Mouse (Mus musculus) stomach, embryonic 16.5 days (tissue): ENCODE measurements around the gene Fyttd1. TPM values are rescaled to one million over a fixed set of nuclear protein-coding genes. Genes with fewer than 3 reads are reported as not detected.
"Not testable (repeated sequence)": the region's sequence is repeated elsewhere in the genome, so short reads cannot be mapped to it uniquely, and the experiment has no call there.

Experiments used
- ATAC-seq: fragments of 200-750 bp; cut with Nextera tagmentation; 2 replicates; pipeline ENCODE4 v1.8.0; 2017; ENCODE audit warnings: moderate number of reproducible peaks, moderate TSS enrichment; ENCODE audit not compliant: insufficient read depth, low FRiP score
- H3K27ac ChIP-seq: fragments of 300-500 bp; sonication (generic); 2 replicates; pipeline ENCODE4 v1.5.1; 2014; ENCODE audit warnings: low read length
- H3K27me3 ChIP-seq: fragments of 300-500 bp; sonication (generic); 2 replicates; pipeline ENCODE4 v1.6.1; 2014; ENCODE audit warnings: low read length, control low read depth, mixed read lengths; ENCODE audit not compliant: control insufficient read depth, insufficient read depth
- H3K36me3 ChIP-seq: fragments of 300-500 bp; sonication (generic); 2 replicates; pipeline ENCODE4 v1.6.1; 2014; ENCODE audit warnings: low read length; ENCODE audit not compliant: control insufficient read depth, insufficient read depth
- H3K4me1 ChIP-seq: fragments of 300-500 bp; sonication (generic); 2 replicates; pipeline ENCODE4 v1.6.1; 2014; ENCODE audit warnings: low read length, control low read depth, mixed read lengths; ENCODE audit not compliant: control insufficient read depth, insufficient read depth
- H3K4me2 ChIP-seq: fragments of 300-500 bp; sonication (generic); 2 replicates; pipeline ENCODE4 v1.6.1; 2014; ENCODE audit warnings: low read depth, low read length, mixed read lengths
- H3K4me3 ChIP-seq: fragments of 300-500 bp; sonication (generic); replicated peaks from 2 replicates; pipeline ENCODE4 v1.5.1; 2014; ENCODE audit warnings: mild to moderate bottlenecking, low read length
- H3K9ac ChIP-seq: fragments of 300-500 bp; sonication (generic); 2 replicates; pipeline ENCODE4 v1.6.1; 2014; ENCODE audit warnings: low read length
- H3K9me3 ChIP-seq: fragments of 300-500 bp; sonication (generic); replicated peaks from 2 replicates; pipeline ENCODE4 v1.6.1; 2016; ENCODE audit warnings: low read length, control low read depth; ENCODE audit not compliant: control insufficient read depth
- WGBS: fragments of 180-500 bp; shearing (Covaris S2); extraction: QIAGEN DNeasy Blood & Tissue Kit; methylation state at CpG from one replicate; pipeline ENCODE4 v1.1.7; 2014; 5-methylcytosine and 5-hydroxymethylcytosine counted together
- polyA plus RNA-seq: library from polyadenylated mRNA; unstranded; fragments of >200 nt; fragmentation: Nextera tagmentation; extraction: Ambion mirVana; gene quantifications from 2 replicates; pipeline ENCODE4 v1.2.1, GENCODE M21; 2015

Gene Fyttd1
- polyA plus RNA-seq, 1 experiment from 2014 or later: 92.5 TPM

DNA sequence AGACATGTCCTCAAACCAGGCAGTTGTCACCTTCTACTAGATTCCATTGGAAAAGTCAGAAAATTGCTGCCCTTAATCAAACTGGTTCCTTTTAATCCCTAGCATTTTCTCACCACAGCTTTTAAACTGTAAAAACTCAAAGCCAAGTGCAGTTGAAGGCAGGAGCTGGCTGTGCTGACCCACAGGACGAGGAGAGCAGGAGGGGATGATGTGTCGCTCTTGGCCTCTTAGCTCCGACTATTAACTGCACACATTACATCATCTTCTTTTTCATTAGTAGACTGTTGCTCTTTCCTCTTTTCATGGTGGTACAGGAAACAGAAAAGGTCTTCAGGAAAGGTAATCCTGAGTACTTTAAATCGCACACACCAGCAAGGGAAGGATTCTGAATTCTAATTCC is 18.9 kb upstream of the Fyttd1 start:
- WGBS: 56% methylated on average over 4 of the region's 4 CpGs

DNA sequence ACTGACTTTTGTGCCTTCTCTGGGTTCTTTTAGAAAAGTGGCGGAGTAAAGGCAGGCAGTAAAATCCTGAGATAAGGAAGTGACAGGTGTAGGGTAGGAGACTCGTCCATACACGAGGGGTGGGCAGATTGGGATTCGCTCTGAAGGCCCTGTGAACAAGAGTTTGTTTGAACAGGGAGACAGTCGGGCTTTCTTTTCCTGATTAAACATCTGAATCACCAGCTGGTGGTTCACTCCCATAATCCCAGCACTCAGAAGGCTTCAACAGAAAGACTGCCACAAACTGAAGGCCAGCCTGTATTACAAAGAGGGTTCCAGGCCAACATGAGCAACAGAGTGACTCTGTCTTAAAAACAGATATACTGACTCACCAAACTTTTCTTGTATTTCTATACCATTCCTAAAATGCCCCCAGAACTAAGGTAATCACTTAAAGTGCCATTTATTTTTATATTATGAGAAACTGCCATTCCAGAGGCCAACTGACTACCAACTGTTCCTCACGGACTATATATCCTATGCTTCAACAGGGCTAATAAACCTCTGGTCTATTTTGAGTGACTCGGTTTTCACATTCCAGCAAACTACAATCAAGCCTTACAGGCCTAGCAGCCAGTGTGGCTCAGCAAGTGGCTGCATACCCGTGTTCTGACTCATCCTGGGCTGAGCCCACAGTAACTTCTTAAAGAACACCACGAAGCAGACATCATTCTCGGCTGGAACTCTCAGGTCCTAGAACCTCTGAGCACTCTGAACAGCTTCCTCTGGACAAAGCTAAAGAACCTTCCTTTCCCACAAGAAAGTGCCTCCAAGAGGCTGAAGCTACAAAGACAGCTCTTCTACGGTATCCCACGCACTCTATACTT is 18.3 kb upstream of the Fyttd1 start:
- H3K4me1 ChIP-seq: no peaks in the 10 kb centered on the region
- peak; percentile 79 for ATAC-seq
- H3K27ac ChIP-seq: peak overlapping the region; percentile 46
- no peak overlapping the region for H3K4me2 ChIP-seq
- no peaks in the 10 kb centered on the region for H3K27me3 ChIP-seq
- 0 out of 2 replicates have a peak, but pooled peaks cover 6% of the 10 kb centered on the region for H3K36me3 ChIP-seq
- no peak overlapping the region for H3K4me3 ChIP-seq
- H3K9me3 ChIP-seq: no peaks in the 10 kb centered on the region
- 46% methylated on average over 12 of the region's 12 CpGs for WGBS
- no peak overlapping the region for H3K9ac ChIP-seq

More for the DNA sequence above, 18.9 kb upstream of the Fyttd1 start:
- H3K27me3 ChIP-seq: no peaks in the 10 kb centered on the region
- no peak overlapping the region for H3K4me3 ChIP-seq
- no peak for ATAC-seq
- 0 out of 2 replicates have a peak, but pooled peaks cover 6% of the 10 kb centered on the region for H3K36me3 ChIP-seq
- H3K27ac ChIP-seq: peak overlapping the region; percentile 46
- H3K9ac ChIP-seq: no peak overlapping the region
- H3K9me3 ChIP-seq: no peaks in the 10 kb centered on the region
- H3K4me2 ChIP-seq: no peak overlapping the region
- no peaks in the 10 kb centered on the region for H3K4me1 ChIP-seq

DNA sequence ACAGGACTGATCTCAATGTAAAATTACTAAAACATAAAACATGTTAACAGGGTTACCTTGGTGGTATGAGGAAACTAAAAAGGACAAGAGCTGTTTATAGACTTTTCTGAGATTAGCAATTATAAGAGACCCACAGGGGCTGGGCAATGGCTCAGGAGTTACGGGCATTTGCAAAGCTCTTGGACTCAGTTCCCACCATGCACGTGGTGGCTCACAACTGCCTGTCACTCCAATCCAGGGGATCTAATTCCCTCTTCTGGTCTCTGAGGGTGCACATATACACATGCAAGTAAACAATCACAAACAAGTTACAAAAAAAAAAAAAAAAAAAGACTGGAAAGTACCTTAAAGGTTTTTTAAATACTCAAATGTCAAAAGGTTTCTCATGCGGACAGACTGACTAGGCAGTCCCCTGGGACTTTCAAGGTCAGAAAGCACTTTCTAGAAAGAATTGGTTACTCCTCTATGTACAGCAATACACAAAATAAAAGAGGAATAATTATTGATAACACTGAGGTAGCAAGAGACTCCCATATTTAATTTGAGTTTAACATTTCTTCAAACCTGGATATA is 15.4 kb upstream of the Fyttd1 start:
- H3K9me3 ChIP-seq: no peaks in the 10 kb centered on the region
- H3K4me2 ChIP-seq: no peak overlapping the region
- H3K4me3 ChIP-seq: no peak overlapping the region
- peaks cover 2% of the 10 kb centered on the region for H3K4me1 ChIP-seq
- whole genome bisulfite sequencing: 91% methylated on average over 3 of the region's 3 CpGs
- H3K27ac ChIP-seq: no peak overlapping the region
- no peak overlapping the region for H3K9ac ChIP-seq
- H3K27me3 ChIP-seq: no peaks in the 10 kb centered on the region
- ATAC-seq: no peak
- no peaks in the 10 kb centered on the region for H3K36me3 ChIP-seq

DNA sequence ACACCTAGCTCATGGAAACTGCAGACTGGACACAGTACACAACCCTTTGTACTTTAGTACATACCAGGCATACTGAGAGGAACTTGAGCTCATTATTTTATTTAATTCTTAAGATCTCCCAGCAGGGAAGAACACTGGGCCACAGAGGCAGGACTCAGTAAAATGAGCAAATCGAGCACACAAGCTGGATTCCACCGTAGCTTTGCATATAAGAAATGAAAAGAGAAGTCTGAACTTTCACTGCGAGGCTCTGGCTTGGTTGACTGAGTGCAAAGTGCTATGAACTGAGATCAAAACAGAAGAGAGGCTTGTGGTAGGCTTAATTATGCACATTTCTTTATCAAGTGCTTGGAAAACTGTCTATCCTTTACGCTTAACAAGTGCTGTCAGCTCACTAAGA is 11.9 kb upstream of the Fyttd1 start:
- Histone ChIP-seq H3K4me3 (no peak overlapping the region), H3K4me1 (peaks cover 10% of the 10 kb centered on the region), H3K27ac (no peak overlapping the region), H3K36me3 (no peaks in the 10 kb centered on the region), H3K9ac (no peak overlapping the region), H3K9me3 (no peaks in the 10 kb centered on the region), H3K27me3 (no peaks in the 10 kb centered on the region), H3K4me2 (no peak overlapping the region)
- ATAC-seq: no peak
- WGBS: 79% methylated on average over 4 of the region's 4 CpGs

DNA sequence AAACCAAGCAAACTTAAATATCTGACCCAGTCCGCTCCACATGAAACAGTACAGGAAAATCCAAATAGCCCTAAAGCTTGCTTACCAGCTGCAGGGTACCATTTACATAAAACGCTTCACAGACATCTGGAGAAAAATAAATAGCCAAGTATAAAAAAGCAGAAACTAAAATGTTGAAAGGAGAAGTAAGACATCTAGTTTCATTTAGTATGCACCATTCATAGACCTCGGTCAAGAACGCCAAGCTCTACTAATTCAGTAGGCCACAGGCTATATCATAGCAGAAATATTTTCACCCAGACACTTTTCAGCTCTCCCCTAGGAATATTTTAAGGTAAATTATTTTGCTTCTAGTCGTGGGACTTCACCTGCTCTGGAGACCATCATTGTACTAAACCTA is 10.6 kb upstream of the Fyttd1 start:
- no peak for ATAC-seq
- 78% methylated on average over 5 of the region's 5 CpGs for WGBS
- H3K4me1 ChIP-seq: peaks cover 10% of the 10 kb centered on the region
- no peak overlapping the region for H3K9ac ChIP-seq
- H3K4me3 ChIP-seq: no peak overlapping the region
- H3K27me3 ChIP-seq: no peaks in the 10 kb centered on the region
- no peak overlapping the region for H3K27ac ChIP-seq
- H3K9me3 ChIP-seq: no peaks in the 10 kb centered on the region
- H3K4me2 ChIP-seq: peak overlapping the region; percentile 76; the same call in 1 of the 2 replicates
- H3K36me3 ChIP-seq: no peaks in the 10 kb centered on the region

DNA sequence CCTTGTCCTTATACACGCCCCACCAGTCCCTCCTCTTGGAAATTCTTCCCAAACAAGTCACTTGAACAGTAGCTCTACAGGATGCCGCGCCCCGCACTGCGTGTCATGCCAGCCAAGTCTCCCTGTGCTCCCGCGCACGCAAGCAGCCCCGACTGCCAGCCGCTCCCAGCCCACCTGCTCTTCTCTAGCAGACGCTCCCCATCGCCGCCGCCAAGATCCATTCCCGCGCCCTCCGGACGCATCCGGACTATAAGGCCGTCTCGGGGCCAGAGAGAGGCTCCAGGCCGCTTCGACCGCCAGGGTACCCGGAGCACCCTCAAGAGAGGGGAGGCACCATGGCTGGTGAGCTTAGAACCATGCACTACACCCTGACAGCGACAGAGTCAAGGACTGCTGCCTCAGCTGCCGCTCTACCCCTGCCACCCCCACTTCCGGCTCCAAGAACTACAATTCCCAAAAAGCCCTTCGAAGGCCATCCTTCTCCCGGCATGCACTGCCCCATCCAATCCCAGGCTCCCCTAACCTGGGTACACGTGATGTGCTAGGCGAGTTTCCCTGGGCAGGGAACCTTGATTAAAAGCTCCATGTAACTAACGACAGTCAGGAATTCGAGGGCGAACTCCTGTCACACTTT is 9.3 kb upstream of the Fyttd1 start:
- peak overlapping the region; percentile 82 for H3K9ac ChIP-seq
- H3K4me2 ChIP-seq: peak overlapping the region; percentile 76
- H3K9me3 ChIP-seq: no peaks in the 10 kb centered on the region
- H3K27ac ChIP-seq: peak overlapping the region; percentile 72
- under 1% methylated on average over 35 of the region's 35 CpGs for WGBS
- H3K4me1 ChIP-seq: peaks cover 10% of the 10 kb centered on the region
- no peaks in the 10 kb centered on the region for H3K36me3 ChIP-seq
- peak overlapping the region; percentile 65 for H3K4me3 ChIP-seq
- ATAC-seq: peak; percentile 97
- H3K27me3 ChIP-seq: no peaks in the 10 kb centered on the region

DNA sequence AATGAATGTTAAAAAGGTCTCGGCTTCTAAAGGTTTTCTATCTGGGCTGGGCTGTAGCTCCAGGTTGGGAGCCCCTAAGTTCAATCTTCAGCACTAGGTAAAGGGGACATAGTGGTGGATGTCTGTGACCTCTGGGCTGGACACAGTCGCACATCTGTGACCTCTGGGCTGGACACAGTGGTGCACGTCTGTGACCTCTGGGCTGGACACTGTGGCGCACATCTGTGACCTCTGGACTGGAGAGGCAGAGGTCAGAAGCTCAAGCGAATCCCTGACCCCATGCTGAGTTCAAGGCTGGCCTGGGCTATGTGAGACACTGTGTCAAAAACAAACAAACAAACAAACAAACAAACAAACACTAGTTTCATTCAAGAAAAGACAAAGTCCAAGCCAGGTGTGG is 7.1 kb upstream of the Fyttd1 start:
- peaks cover 10% of the 10 kb centered on the region for H3K4me1 ChIP-seq
- H3K4me3 ChIP-seq: no peak overlapping the region
- no peaks in the 10 kb centered on the region for H3K36me3 ChIP-seq
- whole genome bisulfite sequencing: 69% methylated on average over 5 of the region's 5 CpGs
- no peak overlapping the region for H3K27ac ChIP-seq
- no peaks in the 10 kb centered on the region for H3K9me3 ChIP-seq
- ATAC-seq: no peak
- no peaks in the 10 kb centered on the region for H3K27me3 ChIP-seq
- no peak overlapping the region for H3K9ac ChIP-seq
- H3K4me2 ChIP-seq: no peak overlapping the region

DNA sequence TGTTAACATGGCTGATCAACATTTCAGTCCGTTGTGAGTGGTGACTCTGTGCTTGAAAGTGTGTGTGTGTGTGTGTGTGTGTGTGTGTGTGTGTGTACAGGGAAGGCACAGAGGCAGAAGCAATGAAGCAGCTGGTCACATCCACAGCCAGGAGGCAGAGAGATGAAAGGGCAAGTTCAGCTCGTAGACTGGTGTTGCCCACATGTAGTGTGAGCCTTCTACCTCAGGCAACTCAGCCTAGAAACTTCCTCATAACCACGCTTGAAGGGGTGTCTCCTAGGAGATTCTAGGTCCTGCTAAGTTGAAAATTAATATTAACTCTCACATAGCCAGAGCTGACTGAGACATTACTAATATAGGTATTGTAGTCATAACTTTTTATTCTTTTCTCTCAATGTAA is 3.9 kb upstream of the Fyttd1 start:
- Histone ChIP-seq H3K9ac (no peak overlapping the region), H3K9me3 (no peaks in the 10 kb centered on the region), H3K4me3 (no peak overlapping the region), H3K36me3 (no peaks in the 10 kb centered on the region), H3K4me1 (no peaks in the 10 kb centered on the region), H3K27ac (no peak overlapping the region), H3K4me2 (no peak overlapping the region), H3K27me3 (no peaks in the 10 kb centered on the region)
- WGBS: 42% methylated on average over 3 of the region's 3 CpGs
- no peak for ATAC-seq

DNA sequence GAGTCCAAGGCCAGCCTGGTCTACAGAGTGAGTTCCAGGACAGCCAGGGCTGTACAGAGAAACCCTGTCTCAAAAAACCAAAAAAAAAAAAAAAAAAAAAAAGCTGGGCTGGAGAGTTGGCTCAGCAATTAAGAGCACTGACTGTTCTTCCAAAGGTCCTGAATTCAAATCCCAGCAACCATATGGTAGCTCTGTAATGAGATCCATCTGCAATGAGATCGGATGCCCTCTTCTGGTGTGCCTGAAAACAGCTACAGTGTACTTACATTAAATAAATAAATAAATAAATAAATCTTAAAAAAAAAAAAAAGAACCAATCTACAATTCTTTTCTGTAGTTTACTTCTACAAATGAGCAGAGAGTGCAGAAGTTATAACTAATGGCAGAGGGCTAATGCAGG is 2.0 kb upstream of the Fyttd1 start:
- H3K9me3 ChIP-seq, H3K36me3 ChIP-seq, H3K27me3 ChIP-seq, H3K27ac ChIP-seq, H3K9ac ChIP-seq, H3K4me3 ChIP-seq, ATAC-seq, H3K4me2 ChIP-seq: not testable (repeated sequence)
- H3K4me1 ChIP-seq: peaks cover 10% of the 10 kb centered on the region
- WGBS: 47% methylated on average over 1 of the region's 1 CpGs
